10 mouse cellular contexts compared by ENCODE assay signal in the genomic region with DNA sequence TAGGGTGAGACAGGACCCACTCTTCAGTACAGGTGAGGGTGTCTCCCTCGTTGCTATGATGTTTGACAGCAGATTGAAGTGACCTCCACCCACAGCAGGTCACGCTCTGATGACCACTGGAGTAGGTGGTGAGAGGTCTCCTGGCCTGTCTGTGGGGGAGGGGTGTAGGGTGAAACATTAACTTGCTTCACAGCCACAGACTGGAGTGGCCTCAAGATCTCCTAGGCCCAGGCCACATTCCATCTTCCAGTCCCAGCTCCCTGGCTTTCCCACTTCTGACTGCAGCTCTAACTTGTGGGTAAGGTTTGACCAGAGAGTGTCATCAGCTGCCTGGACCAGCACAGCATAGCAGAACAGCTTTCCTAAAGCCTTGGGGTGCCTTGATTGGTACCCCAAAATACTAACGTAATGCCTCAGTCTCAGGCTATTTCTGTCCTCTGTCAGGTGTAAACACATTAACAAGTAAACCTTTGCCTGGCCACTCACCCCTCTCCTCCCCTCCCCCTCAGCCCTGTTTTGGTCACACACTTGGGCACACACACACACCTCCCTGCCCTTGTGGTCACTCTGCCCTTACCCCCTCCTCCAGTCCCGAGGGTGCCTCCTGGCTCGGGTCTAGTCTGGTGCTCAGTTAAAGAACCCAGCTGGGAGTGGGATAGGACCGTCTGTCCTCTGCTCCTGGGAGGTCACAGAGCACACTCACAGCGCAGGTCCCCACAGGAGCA. TPM values are rescaled to one million over a fixed set of nuclear protein-coding genes. Genes with fewer than 3 reads are reported as not detected.
A peak's percentile ranks its signal among the peaks of the same experiment; 100 is the strongest.
DNase-seq lines count a peak whose midpoint lies in the region; ATAC-seq lines count a peak whose summit lies in the region.
"Had no signal": no experiment of that assay in that cellular context is flagged by ENCODE, and none has a peak within 500 bp of the region (broad histone marks: within the 10 kb centered on the region; RNA-seq: fewer than 3 reads in every experiment).

Gene Pde4c, plus strand, starts transcription at position 235 of the 725 bp plus-strand sequence.

- 50% methylated on average over 7 of the region's 7 CpGs for WGBS in intestine, embryonic 15.5 days

- DNase-seq in heart, adult 11 months, result peak; percentile 89
- DNase-seq in heart, postnatal 36 days, result no peak
- DNase-seq in kidney, postnatal 36 days, result peak; percentile 95 to 98
- peak; percentile 77 for DNase-seq in lung, postnatal 10 days
- DNase-seq in urinary bladder, postnatal 14 days (ENCODE audit: low spot score), result no peak
- DNase-seq in cerebellum, postnatal 4 days (ENCODE audit: low spot score in 2 of 2), result no peak
- DNase-seq: cerebellum, adult 11 months; heart, adult 18-20 months had no signal

- no peaks in the 10 kb centered on the region for H3K9me3 ChIP-seq in intestine, embryonic 15.5 days

- H3K36me3 ChIP-seq in intestine, embryonic 15.5 days, result no peaks in the 10 kb centered on the region

- 0 out of 2 replicates have a peak, but pooled peaks cover 10% of the 10 kb centered on the region for H3K27me3 ChIP-seq in intestine, embryonic 15.5 days (replicated peaks)

- no peak within 1 kb of the TSS for H3K4me3 ChIP-seq in intestine, embryonic 15.5 days (replicated peaks)

- 0 out of 2 replicates have a peak within 1 kb of the TSS, but pooled peaks have one; percentile 17 for H3K27ac ChIP-seq in intestine, embryonic 15.5 days

- peak; percentile 61 for ATAC-seq in intestine, embryonic 15.5 days
- ATAC-seq in erythroid progenitor cell, adult 5-6 weeks (replicated peaks; ENCODE audit: low FRiP score, poor library complexity, severe bottlenecking), result no peak

- H3K9ac ChIP-seq in intestine, embryonic 15.5 days, result no peak within 1 kb of the TSS

- peaks cover 3% of the 10 kb centered on the region; the same call in 1 of the 2 replicates for H3K4me1 ChIP-seq in intestine, embryonic 15.5 days (replicated peaks)

- intact Hi-C loops in heart, postnatal 36 days (cut with DNase I), result loop anchor here (5.0 kb wide), 1 partner anchor 99 kb away; no protein-coding TSS in a partner anchor

- no peak within 1 kb of the TSS for H3K4me2 ChIP-seq in intestine, embryonic 15.5 days (replicated peaks)

RNA-seq across cellular contexts. Expression of gene Pde4c, which starts in this region (rescaled TPM):
- total RNA-seq in heart, postnatal 36 days (2021), result 1 to 10 TPM; 2.0 to 3.7 TPM
- polyA plus RNA-seq in intestine, embryonic 15.5 days (2015; fragmentation: Nextera tagmentation; extraction: Ambion mirVana), result 0.21 and 0.53 TPM in 2 replicates
- 0.72 and 0.84 TPM in 2 replicates for total RNA-seq in erythroid progenitor cell, adult 5-6 weeks (2015; ENCODE audit: low replicate concordance)
- not detected in 2 replicates for total RNA-seq in erythroid progenitor cell, adult 5-6 weeks (2017; ENCODE audit: low replicate concordance)

Comparison
In these comparisons a context has a peak if more than half of its experiments do, and no peak if none do; other contexts are left out.
1. DNase-seq: peak in heart, adult 11 months (single experiment), kidney, postnatal 36 days (2 of 2) and lung, postnatal 10 days (single experiment); none in heart, postnatal 36 days (0 of 2), urinary bladder, postnatal 14 days (single experiment) and cerebellum, postnatal 4 days (0 of 2).
2. Peak in ATAC-seq and H3K27ac ChIP-seq in intestine, embryonic 15.5 days; RNA of the gene not detected or under 1 TPM.